Mouse (Mus musculus): ENCODE results near the gene Pcmt1. TPM values are rescaled to one million over a fixed set of nuclear protein-coding genes. Genes with fewer than 3 reads are reported as not detected.

The Pcmt1 gene
- polyA plus RNA-seq, 1 experiment from 2014 or later, result 140 TPM

DNA sequence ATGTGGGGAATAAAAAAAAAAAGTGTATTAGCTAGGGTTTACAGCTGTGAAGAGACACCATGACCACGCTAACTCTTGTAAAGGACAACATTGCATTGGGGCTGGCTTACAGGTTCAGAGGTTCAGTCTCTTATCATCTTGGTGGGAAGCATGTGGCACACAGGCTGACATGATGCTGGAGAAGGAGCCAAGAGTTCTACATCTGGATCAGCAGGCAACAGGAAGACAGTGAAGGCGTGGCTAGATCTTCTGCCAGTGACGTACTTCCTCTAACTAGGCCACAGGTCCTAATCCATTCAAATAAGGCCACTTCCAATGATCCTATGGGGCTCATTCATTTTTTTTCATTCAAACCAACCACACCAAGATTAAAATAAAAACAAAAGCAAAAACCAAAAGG is 19.2 kb upstream of the Pcmt1 start:
- Histone ChIP-seq H3K27ac (ENCODE audit: low read depth, low read length) (no peak overlapping the region), H3K9ac (ENCODE audit: low read length) (no peak overlapping the region), H3K36me3 (ENCODE audit: control insufficient read depth, insufficient read depth, low read length) (peaks cover 31% of the 10 kb centered on the region), H3K4me3 (ENCODE audit: low read depth, low read length) (no peak overlapping the region), H3K4me2 (ENCODE audit: low read depth, low read length, severe bottlenecking) (no peak overlapping the region), H3K4me1 (replicated peaks; ENCODE audit: control insufficient read depth, insufficient read depth, low read length) (no peaks in the 10 kb centered on the region), H3K27me3 (ENCODE audit: control insufficient read depth, insufficient read depth, low read length) (no peaks in the 10 kb centered on the region), H3K9me3 (ENCODE audit: control insufficient read depth, low read length) (no peaks in the 10 kb centered on the region)
- ATAC-seq (replicated peaks; ENCODE audit: low FRiP score) (no peak), DNase-seq (ENCODE audit: low spot score) (no peak)
- 92% methylated on average over 3 of the region's 3 CpGs for WGBS

DNA sequence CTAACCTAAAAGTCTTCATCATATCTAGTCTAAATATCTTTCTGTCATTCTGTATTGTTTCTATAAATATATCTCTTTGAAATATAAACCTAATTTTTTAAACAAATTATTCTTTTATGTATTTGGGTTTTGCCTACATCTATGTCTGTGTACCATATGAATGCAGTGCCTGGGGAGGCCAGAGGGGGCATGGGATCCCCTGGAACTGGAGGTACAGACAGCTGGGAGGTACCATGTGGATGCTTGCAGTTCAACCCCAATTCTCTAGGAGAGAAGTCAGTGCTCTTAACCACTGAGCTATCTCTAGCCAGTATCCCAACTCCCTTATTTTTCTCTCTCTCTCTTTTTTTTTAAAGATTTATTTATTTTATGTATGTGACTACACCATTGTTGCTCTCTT is 14.3 kb upstream of the Pcmt1 start:
- Histone ChIP-seq H3K4me3 (ENCODE audit: low read depth, low read length) (no peak overlapping the region), H3K4me1 (replicated peaks; ENCODE audit: control insufficient read depth, insufficient read depth, low read length) (no peaks in the 10 kb centered on the region), H3K9me3 (ENCODE audit: control insufficient read depth, low read length) (no peaks in the 10 kb centered on the region), H3K27me3 (ENCODE audit: control insufficient read depth, insufficient read depth, low read length) (no peaks in the 10 kb centered on the region), H3K9ac (ENCODE audit: low read length) (no peak overlapping the region), H3K27ac (ENCODE audit: low read depth, low read length) (no peak overlapping the region), H3K36me3 (ENCODE audit: control insufficient read depth, insufficient read depth, low read length) (peaks cover 14% of the 10 kb centered on the region), H3K4me2 (ENCODE audit: low read depth, low read length, severe bottlenecking) (no peak overlapping the region)
- DNase-seq (ENCODE audit: low spot score), result no peak
- ATAC-seq (replicated peaks; ENCODE audit: low FRiP score), result no peak

DNA sequence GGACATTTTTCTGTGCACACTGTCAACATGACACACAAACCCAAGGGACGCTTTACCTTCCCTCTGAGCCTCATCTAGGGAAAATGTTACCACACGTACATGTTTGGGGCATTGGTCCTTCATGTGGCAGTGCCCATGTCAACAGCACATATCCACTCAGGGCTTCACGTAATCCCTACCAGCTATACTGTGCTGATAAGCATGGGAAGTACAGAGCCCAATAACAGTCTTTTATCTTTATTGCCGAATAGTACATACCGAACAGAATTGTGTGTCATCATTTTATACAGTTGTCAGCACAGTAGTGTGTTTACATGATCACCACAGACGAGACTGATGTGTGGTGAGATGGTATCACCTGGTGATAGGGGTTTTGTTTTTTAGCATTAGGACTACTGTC is 6.0 kb upstream of the Pcmt1 start:
- DNase-seq (ENCODE audit: low spot score) (no peak), ATAC-seq (replicated peaks; ENCODE audit: low FRiP score) (no peak)
- H3K4me3 ChIP-seq (ENCODE audit: low read depth, low read length), result no peak overlapping the region
- H3K36me3 ChIP-seq (ENCODE audit: control insufficient read depth, insufficient read depth, low read length), result no peaks in the 10 kb centered on the region
- WGBS, result 94% methylated on average over 6 of the region's 6 CpGs
- no peaks in the 10 kb centered on the region for H3K27me3 ChIP-seq (ENCODE audit: control insufficient read depth, insufficient read depth, low read length)
- H3K4me1 ChIP-seq (replicated peaks; ENCODE audit: control insufficient read depth, insufficient read depth, low read length), result no peaks in the 10 kb centered on the region; the same call in 1 of the 2 replicates
- no peak overlapping the region for H3K4me2 ChIP-seq (ENCODE audit: low read depth, low read length, severe bottlenecking)
- no peak overlapping the region for H3K27ac ChIP-seq (ENCODE audit: low read depth, low read length)
- no peaks in the 10 kb centered on the region for H3K9me3 ChIP-seq (ENCODE audit: control insufficient read depth, low read length)
- H3K9ac ChIP-seq (ENCODE audit: low read length), result no peak overlapping the region

DNA sequence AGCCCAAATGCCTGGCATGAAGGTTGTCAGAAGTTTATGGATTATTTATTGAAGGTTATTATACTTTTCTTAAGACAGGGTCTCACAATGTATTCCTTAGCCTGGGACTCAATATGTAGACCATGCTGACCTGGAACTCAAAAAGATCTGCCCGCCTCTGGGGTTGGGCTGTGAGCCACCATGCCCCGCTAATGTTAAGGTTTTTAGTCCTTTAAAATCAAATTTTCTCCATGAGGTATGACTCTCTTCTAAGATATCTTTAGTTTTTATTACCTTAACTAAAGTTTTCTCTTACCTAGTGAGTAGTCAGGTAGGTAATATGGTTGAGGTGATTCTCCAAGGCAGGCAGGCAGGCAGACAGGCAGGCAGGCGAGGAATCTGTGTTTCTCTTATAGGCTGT is 1.3 kb upstream of the Pcmt1 start:
- DNase-seq (ENCODE audit: low spot score) (no peak), ATAC-seq (replicated peaks; ENCODE audit: low FRiP score) (no peak)
- WGBS, result 66% methylated on average over 3 of the region's 3 CpGs
- Histone ChIP-seq H3K27ac (ENCODE audit: low read depth, low read length) (no peak overlapping the region), H3K4me3 (ENCODE audit: low read depth, low read length) (peak overlapping the region; percentile 98), H3K4me1 (replicated peaks; ENCODE audit: control insufficient read depth, insufficient read depth, low read length) (peaks cover 4% of the 10 kb centered on the region; the same call in 1 of the 2 replicates), H3K9ac (ENCODE audit: low read length) (peak overlapping the region; percentile 99; the same call in 1 of the 2 replicates), H3K27me3 (ENCODE audit: control insufficient read depth, insufficient read depth, low read length) (no peaks in the 10 kb centered on the region), H3K4me2 (ENCODE audit: low read depth, low read length, severe bottlenecking) (peak overlapping the region; percentile 74), H3K36me3 (ENCODE audit: control insufficient read depth, insufficient read depth, low read length) (peaks cover 5% of the 10 kb centered on the region; the same call in 1 of the 2 replicates), H3K9me3 (ENCODE audit: control insufficient read depth, low read length) (no peaks in the 10 kb centered on the region)

DNA sequence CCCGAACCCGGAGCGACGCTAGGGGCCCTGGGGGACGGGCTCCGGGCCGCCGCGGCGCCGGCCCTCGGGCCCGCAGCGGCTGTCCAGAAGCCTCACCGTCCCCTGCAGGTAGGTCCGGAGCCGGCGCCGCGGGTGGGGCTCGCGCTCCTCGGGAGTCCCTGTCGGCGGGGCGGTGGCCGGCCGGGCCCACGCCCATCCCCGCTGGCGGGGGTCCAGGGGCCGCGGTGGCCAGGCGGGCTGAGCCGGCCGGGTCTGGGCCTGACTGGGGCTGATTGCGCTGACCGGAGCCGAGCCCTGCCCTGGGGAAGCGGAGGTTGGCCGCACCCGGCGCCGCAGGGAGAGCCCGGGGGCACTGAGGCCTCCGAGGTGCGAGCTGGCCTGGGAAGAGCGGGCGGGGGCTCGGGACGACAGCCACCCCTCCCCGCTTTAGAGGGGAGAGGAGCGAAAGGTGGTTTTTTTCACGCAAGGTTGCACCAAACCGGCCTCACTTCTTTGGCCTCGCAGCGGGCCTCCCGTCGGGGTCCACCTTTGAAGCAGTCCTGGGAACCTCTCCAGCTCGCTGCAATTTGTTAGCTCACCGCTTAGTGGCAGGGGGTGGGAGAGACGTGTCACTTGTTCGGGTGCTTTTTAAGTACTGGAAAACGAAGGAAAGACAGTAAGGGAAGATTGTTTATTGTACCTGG is 548 bp upstream of the Pcmt1 start:
- DNase-seq (ENCODE audit: low spot score) (peak; percentile 84), ATAC-seq (replicated peaks; ENCODE audit: low FRiP score) (peak; percentile 87)
- H3K27me3 ChIP-seq (ENCODE audit: control insufficient read depth, insufficient read depth, low read length), result no peaks in the 10 kb centered on the region
- H3K9ac ChIP-seq (ENCODE audit: low read length), result peak overlapping the region; percentile 99
- H3K4me1 ChIP-seq (replicated peaks; ENCODE audit: control insufficient read depth, insufficient read depth, low read length), result peaks cover 4% of the 10 kb centered on the region; the same call in 1 of the 2 replicates
- peaks cover 9% of the 10 kb centered on the region; the same call in 1 of the 2 replicates for H3K36me3 ChIP-seq (ENCODE audit: control insufficient read depth, insufficient read depth, low read length)
- WGBS, result under 1% methylated on average over 53 of the region's 64 CpGs
- no peaks in the 10 kb centered on the region for H3K9me3 ChIP-seq (ENCODE audit: control insufficient read depth, low read length)
- peak overlapping the region; percentile 74 for H3K4me2 ChIP-seq (ENCODE audit: low read depth, low read length, severe bottlenecking)
- H3K27ac ChIP-seq (ENCODE audit: low read depth, low read length), result peak overlapping the region; percentile 90
- H3K4me3 ChIP-seq (ENCODE audit: low read depth, low read length), result peak overlapping the region; percentile 98

DNA sequence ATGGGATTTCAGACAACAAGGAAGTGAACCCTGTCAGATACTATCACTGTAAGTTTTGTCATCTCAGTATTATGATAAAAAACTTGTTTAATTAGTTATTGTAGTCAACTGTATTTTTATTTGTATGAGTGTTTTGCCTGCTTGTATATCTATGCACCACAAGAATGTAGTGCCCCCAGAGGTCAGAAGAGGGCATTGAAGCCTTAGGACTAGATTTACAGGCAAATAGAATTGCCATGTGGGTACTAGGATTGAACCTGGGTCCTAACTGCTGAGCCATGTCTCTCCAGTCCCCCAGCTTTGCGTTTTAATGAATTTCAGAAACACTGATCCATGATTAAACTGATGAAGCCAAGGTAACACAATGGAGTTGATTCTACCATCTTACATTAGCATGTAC is 7.3 kb downstream of the Pcmt1 start:
- H3K9me3 ChIP-seq (ENCODE audit: control insufficient read depth, low read length), result no peaks in the 10 kb centered on the region
- H3K27ac ChIP-seq (ENCODE audit: low read depth, low read length), result no peak overlapping the region
- no peaks in the 10 kb centered on the region for H3K4me1 ChIP-seq (replicated peaks; ENCODE audit: control insufficient read depth, insufficient read depth, low read length)
- WGBS, result 88% methylated on average over 1 of the region's 1 CpGs
- no peak overlapping the region for H3K9ac ChIP-seq (ENCODE audit: low read length)
- DNase-seq (ENCODE audit: low spot score) (no peak), ATAC-seq (replicated peaks; ENCODE audit: low FRiP score) (no peak)
- H3K4me3 ChIP-seq (ENCODE audit: low read depth, low read length), result no peak overlapping the region
- no peaks in the 10 kb centered on the region for H3K27me3 ChIP-seq (ENCODE audit: control insufficient read depth, insufficient read depth, low read length)
- H3K4me2 ChIP-seq (ENCODE audit: low read depth, low read length, severe bottlenecking), result no peak overlapping the region
- H3K36me3 ChIP-seq (ENCODE audit: control insufficient read depth, insufficient read depth, low read length), result peaks cover 11% of the 10 kb centered on the region; the same call in 1 of the 2 replicates

DNA sequence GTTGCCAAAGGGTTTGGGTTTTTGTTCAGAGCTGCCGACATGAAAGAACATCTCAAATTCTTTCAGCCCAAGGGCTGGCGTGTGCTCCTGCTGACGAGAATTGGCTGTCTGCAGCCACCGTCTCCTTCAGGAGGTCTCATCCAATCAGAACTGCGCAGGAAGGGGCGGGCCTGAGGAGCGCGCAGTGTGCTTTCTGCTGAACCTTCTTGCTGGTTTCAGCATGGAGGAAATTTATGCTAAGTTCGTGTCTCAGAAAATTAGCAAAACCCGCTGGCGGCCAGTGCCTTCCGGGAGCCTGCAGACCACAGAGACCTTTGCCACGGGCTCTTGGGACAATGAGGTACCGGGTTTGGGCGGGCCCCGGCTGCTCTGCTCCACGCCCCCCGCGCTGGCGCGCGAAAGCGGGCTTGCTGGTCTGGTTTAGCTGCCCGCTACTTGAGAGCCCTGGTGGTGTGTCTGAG is 13.6 kb downstream of the Pcmt1 start, which contains the start of gene Nup43:
Nup43 (plus strand) TSS at position 162 of the 461 bp plus-strand sequence.
- H3K27ac ChIP-seq (ENCODE audit: low read depth, low read length), result 0 out of 2 replicates have a peak within 1 kb of the TSS, but pooled peaks have one; percentile 50
- under 1% methylated on average over 24 of the region's 24 CpGs for WGBS
- peak; percentile 93 for DNase-seq (ENCODE audit: low spot score)
- H3K36me3 ChIP-seq (ENCODE audit: control insufficient read depth, insufficient read depth, low read length), result peaks cover 2% of the 10 kb centered on the region; the same call in 1 of the 2 replicates
- H3K27me3 ChIP-seq (ENCODE audit: control insufficient read depth, insufficient read depth, low read length), result no peaks in the 10 kb centered on the region
- H3K4me1 ChIP-seq (replicated peaks; ENCODE audit: control insufficient read depth, insufficient read depth, low read length), result peaks cover 6% of the 10 kb centered on the region
- H3K4me3 ChIP-seq (ENCODE audit: low read depth, low read length), result peak within 1 kb of the TSS; percentile 80
- H3K4me2 ChIP-seq (ENCODE audit: low read depth, low read length, severe bottlenecking), result peak within 1 kb of the TSS; percentile 63
- peak; percentile 84 for ATAC-seq (replicated peaks; ENCODE audit: low FRiP score)
- H3K9ac ChIP-seq (ENCODE audit: low read length), result peak within 1 kb of the TSS; percentile 75
- no peaks in the 10 kb centered on the region for H3K9me3 ChIP-seq (ENCODE audit: control insufficient read depth, low read length)

DNA sequence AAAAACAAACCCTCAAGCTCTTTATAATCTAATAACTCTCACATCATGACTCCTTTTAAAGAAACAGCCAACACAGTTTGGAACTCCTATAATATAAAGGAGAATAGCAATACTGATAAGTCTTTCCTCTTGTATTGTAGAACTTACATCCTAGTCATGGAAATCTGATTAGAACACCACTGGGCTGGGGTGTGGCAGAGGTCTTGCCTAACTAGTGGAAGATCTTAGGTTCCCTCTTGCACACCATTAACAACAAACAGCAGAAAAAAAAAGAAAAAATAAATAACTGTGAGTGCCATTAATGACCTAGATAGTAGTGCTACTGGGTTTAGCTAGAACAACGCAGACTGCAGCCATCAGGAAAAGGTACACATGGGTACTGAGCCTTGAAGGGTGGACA is 16.0 kb downstream of the Pcmt1 start:
- DNase-seq (ENCODE audit: low spot score), result no peak
- 82% methylated on average over 1 of the region's 1 CpGs for WGBS
- H3K4me2 ChIP-seq (ENCODE audit: low read depth, low read length, severe bottlenecking), result no peak overlapping the region
- peaks cover 6% of the 10 kb centered on the region for H3K4me1 ChIP-seq (replicated peaks; ENCODE audit: control insufficient read depth, insufficient read depth, low read length)
- ATAC-seq (replicated peaks; ENCODE audit: low FRiP score), result no peak
- no peaks in the 10 kb centered on the region for H3K27me3 ChIP-seq (ENCODE audit: control insufficient read depth, insufficient read depth, low read length)
- H3K4me3 ChIP-seq (ENCODE audit: low read depth, low read length), result no peak overlapping the region
- H3K9me3 ChIP-seq (ENCODE audit: control insufficient read depth, low read length), result no peaks in the 10 kb centered on the region
- H3K9ac ChIP-seq (ENCODE audit: low read length), result no peak overlapping the region
- H3K36me3 ChIP-seq (ENCODE audit: control insufficient read depth, insufficient read depth, low read length), result no peaks in the 10 kb centered on the region
- no peak overlapping the region for H3K27ac ChIP-seq (ENCODE audit: low read depth, low read length)

Data from forebrain, embryonic 11.5 days (tissue).